Mouse (Mus musculus) v-Abl transformed pro-B cells (cell line): Measurements from ENCODE around the gene Cux2.

Source experiments
- in situ Hi-C, 2 experiments: fragments of 400-800 bp; cut with MboI; formaldehyde crosslinking; loops; one replicate each; pipeline ENCODE4 v1.15.1; 2025; ENCODE audit not compliant: unreplicated experiment in 2 of 2

The Cux2 gene

GRCm38 (mm10) chr5:121930261-121930660, 119.6 kb downstream of the Cux2 start:
- in situ Hi-C loops: no loop called here

GRCm38 (mm10) chr5:121928362-121929000, 121.4 kb downstream of the Cux2 start:
- in situ Hi-C loops: no loop called here

GRCm38 (mm10) chr5:121926543-121926814, 123.4 kb downstream of the Cux2 start:
- in situ Hi-C loops: no loop called here

- in situ Hi-C loops: no loop called here
Observed at GRCm38 (mm10) chr5:121925751-121926542, 124.0 kb downstream of the Cux2 start.

- in situ Hi-C loops: no loop called here
Observed at GRCm38 (mm10) chr5:121925291-121925690, 124.6 kb downstream of the Cux2 start.

GRCm38 (mm10) chr5:121924423-121924822, 125.5 kb downstream of the Cux2 start:
- in situ Hi-C loops: loop anchor here in 1 of 2 experiments (25.0 kb wide), 1 partner anchor 613 kb away; no protein-coding TSS in a partner anchor

- in situ Hi-C loops: loop anchor here in 1 of 2 experiments (25.0 kb wide), 1 partner anchor 614 kb away; no protein-coding TSS in a partner anchor
Observed at GRCm38 (mm10) chr5:121922942-121923826, 126.7 kb downstream of the Cux2 start.

- in situ Hi-C loops: loop anchor here in 1 of 2 experiments (25.0 kb wide), 1 partner anchor 618 kb away; no protein-coding TSS in a partner anchor
Observed at GRCm38 (mm10) chr5:121919216-121919615, 130.7 kb downstream of the Cux2 start.

GRCm38 (mm10) chr5:121916813-121917212, 133.1 kb downstream of the Cux2 start:
- in situ Hi-C loops: loop anchor here in 1 of 2 experiments (25.0 kb wide), 1 partner anchor 620 kb away; no protein-coding TSS in a partner anchor

- in situ Hi-C loops: loop anchor here in 1 of 2 experiments (25.0 kb wide), 1 partner anchor 623 kb away; no protein-coding TSS in a partner anchor
Observed at GRCm38 (mm10) chr5:121913999-121914398, 135.9 kb downstream of the Cux2 start.

GRCm38 (mm10) chr5:121909226-121909985, 140.5 kb downstream of the Cux2 start:
- in situ Hi-C loops: loop anchor here in 1 of 2 experiments (25.0 kb wide), 1 partner anchor 628 kb away; no protein-coding TSS in a partner anchor

GRCm38 (mm10) chr5:121905671-121906070, 144.2 kb downstream of the Cux2 start:
- in situ Hi-C loops: loop anchor here in 1 of 2 experiments (25.0 kb wide), 1 partner anchor 632 kb away; no protein-coding TSS in a partner anchor

GRCm38 (mm10) chr5:121904799-121905198, 145.1 kb downstream of the Cux2 start:
- in situ Hi-C loops: loop anchor here in 1 of 2 experiments (25.0 kb wide), 1 partner anchor 633 kb away; no protein-coding TSS in a partner anchor

- in situ Hi-C loops: loop anchor here in 1 of 2 experiments (25.0 kb wide), 1 partner anchor 634 kb away; no protein-coding TSS in a partner anchor
Observed at GRCm38 (mm10) chr5:121902809-121903745, 146.8 kb downstream of the Cux2 start.

- in situ Hi-C loops: no loop called here
Observed at GRCm38 (mm10) chr5:121895117-121895756, 154.7 kb downstream of the Cux2 start.

GRCm38 (mm10) chr5:121894647-121895046, 155.3 kb downstream of the Cux2 start:
- in situ Hi-C loops: no loop called here

GRCm38 (mm10) chr5:121893581-121893980, 156.3 kb downstream of the Cux2 start:
- in situ Hi-C loops: no loop called here

- in situ Hi-C loops: no loop called here
Observed at GRCm38 (mm10) chr5:121892281-121892680, 157.6 kb downstream of the Cux2 start.
